Mouse (Mus musculus): Measurements from ENCODE around the gene Papss2. TPM values are rescaled to one million over a fixed set of nuclear protein-coding genes. Genes with fewer than 3 reads are reported as not detected.

Papss2 gene
- polyA plus RNA-seq (2015; fragmentation: Nextera tagmentation; extraction: Ambion mirVana), result 21.5 and 29.3 TPM in 2 replicates

DNA sequence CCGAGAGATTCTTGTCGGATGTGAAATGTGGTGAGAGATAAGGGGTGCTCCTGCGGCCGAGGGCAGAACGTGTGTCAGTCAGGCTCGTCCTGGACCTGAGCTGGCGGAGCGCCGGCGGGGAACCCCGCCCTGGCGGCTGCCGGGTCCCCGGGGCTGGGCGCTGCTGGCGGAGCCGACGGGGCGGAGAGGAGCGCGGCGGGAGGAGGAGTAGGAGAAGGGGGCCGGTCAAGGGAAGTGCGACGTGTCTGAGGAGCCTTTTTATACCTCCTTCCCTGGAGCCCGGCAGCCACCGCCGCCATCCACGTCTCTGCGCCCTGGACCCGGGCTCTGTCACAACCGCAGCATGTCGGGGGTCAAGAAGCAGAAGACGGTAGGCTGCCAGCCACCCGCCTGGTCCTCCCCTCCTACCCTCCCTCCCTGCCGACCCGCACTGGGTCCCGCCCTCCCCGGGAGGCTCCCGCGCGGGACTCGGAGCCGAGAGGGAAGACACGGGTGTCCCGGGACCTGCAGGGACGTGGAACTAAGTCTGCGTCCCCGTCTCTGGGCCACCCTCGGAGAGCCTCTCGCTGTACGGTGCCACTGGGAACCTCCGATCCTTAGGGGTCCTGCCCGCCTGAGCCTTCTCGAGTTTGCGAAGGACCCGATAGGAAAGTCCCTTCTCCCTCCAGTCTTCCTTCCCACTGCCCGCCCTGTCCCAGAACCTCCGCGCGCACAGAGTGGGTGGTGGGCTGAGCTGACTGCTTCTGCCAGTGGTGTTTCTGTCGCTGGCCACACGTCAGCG is at the start of gene Papss2:
Papss2 (plus strand) TSS at position 285 of the 781 bp plus-strand sequence.
- Histone ChIP-seq H3K36me3 (no peaks in the 10 kb centered on the region), H3K27ac (replicated peaks) (peak within 1 kb of the TSS; percentile 48), H3K9ac (peak within 1 kb of the TSS; percentile 47), H3K4me1 (no peaks in the 10 kb centered on the region), H3K9me3 (replicated peaks) (no peaks in the 10 kb centered on the region), H3K4me3 (replicated peaks) (peak within 1 kb of the TSS; percentile 64), H3K27me3 (peaks cover 5% of the 10 kb centered on the region), H3K4me2 (replicated peaks) (peak within 1 kb of the TSS; percentile 78)
- WGBS, result under 1% methylated on average over 63 of the region's 64 CpGs
- peak; percentile 87 for ATAC-seq (ENCODE audit: insufficient number of reproducible peaks, low FRiP score, low TSS enrichment, low read depth)

DNA sequence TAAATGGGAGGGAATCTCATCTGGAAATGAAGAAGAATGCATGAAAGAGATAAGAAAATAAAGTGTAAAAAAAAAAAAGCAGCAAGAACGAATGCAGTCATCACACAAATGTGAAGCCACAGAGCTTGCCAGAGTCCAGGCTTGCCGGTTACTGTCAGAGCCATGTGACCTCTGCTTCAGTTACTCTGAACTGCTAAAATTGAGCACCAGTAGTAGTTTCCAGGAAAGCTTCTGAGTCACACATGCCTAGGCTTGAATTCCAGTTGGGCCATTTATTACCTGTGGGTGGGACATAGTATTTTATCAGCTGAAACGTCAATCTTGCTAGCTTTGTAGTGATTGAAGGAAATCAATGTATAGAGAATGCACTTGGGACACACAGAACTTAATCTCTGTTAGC is 48.2 kb upstream of the Papss2 start:
- Histone ChIP-seq H3K27me3 (no peaks in the 10 kb centered on the region), H3K4me2 (replicated peaks) (no peak overlapping the region), H3K4me3 (replicated peaks) (no peak overlapping the region), H3K36me3 (no peaks in the 10 kb centered on the region), H3K27ac (replicated peaks) (no peak overlapping the region), H3K9ac (no peak overlapping the region), H3K4me1 (no peaks in the 10 kb centered on the region), H3K9me3 (replicated peaks) (no peaks in the 10 kb centered on the region)
- no peak for ATAC-seq (ENCODE audit: insufficient number of reproducible peaks, low FRiP score, low TSS enrichment, low read depth)
- WGBS, result 66% methylated on average over 3 of the region's 3 CpGs

DNA sequence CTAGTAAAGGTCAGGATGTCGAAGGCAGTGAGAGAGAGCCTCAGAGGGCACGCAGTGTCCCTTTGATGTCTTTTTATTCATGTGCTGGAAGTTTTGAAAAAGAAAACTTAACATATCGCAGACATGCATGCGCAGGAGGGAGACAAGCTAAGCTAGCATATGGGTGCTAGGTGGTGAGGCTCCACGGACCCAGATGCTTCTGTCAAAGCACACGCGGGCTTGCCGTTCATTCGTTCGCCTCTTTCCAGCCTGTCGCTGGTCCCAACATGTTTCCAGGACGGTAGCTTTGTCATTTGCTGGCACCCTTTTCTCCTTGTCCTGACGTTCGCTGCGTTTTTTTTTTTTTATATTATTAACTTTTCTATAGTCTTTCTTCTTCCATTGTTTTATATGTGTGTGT is 47.4 kb upstream of the Papss2 start:
- WGBS, result 70% methylated on average over 15 of the region's 15 CpGs
- ATAC-seq (ENCODE audit: insufficient number of reproducible peaks, low FRiP score, low TSS enrichment, low read depth), result no peak
- H3K4me1 ChIP-seq, result no peaks in the 10 kb centered on the region
- H3K27ac ChIP-seq (replicated peaks), result no peak overlapping the region
- no peaks in the 10 kb centered on the region for H3K27me3 ChIP-seq
- no peaks in the 10 kb centered on the region for H3K36me3 ChIP-seq
- no peak overlapping the region for H3K4me2 ChIP-seq (replicated peaks)
- H3K9me3 ChIP-seq (replicated peaks), result no peaks in the 10 kb centered on the region
- H3K4me3 ChIP-seq (replicated peaks), result no peak overlapping the region
- H3K9ac ChIP-seq, result no peak overlapping the region

DNA sequence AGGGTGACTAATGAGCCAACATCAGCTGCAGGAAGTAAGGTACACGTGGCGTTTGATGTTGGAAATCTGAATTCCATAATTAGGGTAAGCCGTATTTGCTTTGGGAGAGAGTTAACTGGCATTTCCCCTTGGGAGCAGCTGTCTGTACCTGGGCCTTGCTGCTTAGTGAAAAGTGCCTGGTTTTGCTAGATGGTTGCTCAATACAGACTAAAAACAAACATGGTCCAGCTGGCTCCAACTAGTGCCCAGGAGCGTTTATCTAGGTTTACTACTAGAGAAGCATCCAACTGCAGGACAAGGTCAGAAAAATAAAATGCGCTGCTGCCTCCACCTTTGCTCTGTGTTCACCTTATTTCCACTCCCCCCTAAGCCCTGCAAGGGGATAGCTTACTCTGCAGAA is 45.1 kb upstream of the Papss2 start:
- Histone ChIP-seq H3K27ac (replicated peaks) (no peak overlapping the region), H3K9ac (no peak overlapping the region), H3K36me3 (no peaks in the 10 kb centered on the region), H3K4me2 (replicated peaks) (no peak overlapping the region), H3K4me3 (replicated peaks) (no peak overlapping the region), H3K27me3 (no peaks in the 10 kb centered on the region), H3K4me1 (peaks cover 6% of the 10 kb centered on the region; the same call in 1 of the 2 replicates), H3K9me3 (replicated peaks) (no peaks in the 10 kb centered on the region)
- WGBS, result 38% methylated on average over 5 of the region's 5 CpGs
- ATAC-seq (ENCODE audit: insufficient number of reproducible peaks, low FRiP score, low TSS enrichment, low read depth), result no peak

DNA sequence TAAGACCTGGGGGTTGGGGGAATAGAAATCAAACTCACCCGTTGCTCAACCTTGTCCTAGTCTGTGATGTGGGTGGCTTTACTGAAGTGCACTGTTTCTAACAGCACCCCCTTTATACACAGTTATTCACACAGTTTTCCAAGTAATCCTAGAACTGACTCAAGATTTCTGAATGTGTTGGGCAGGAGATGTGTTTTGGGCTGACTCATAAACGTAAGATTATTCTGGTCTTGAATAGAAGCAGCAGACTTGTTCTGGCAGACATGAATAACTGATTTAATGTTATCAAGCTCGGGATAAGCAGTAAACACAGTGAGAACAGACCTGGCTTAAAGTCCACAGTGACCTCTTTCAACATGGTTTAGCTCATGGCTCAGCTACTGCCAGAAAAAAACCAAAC is 44.1 kb upstream of the Papss2 start:
- WGBS, result 44% methylated on average over 3 of the region's 3 CpGs
- no peak overlapping the region for H3K27ac ChIP-seq (replicated peaks)
- no peak for ATAC-seq (ENCODE audit: insufficient number of reproducible peaks, low FRiP score, low TSS enrichment, low read depth)

DNA sequence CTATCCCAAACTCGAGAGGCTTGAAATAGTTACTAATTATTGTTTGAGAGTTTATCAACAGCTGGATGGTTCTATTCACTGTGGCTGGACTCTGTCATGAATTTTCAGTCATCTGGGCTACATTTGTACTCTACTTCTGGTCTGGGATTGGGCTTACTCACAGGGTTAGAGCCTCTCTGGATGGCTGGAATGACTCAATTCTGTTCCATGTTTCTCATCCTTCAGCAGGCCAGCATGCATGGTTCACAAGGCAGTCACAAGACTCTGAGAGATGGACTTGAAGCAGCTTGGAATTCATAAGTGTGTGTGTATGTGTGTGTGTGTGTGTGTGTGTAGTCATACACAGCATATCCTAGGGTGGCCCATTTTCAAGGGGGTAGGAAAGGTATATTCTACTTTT is 43.5 kb upstream of the Papss2 start:
- H3K27me3 ChIP-seq, result no peaks in the 10 kb centered on the region
- peaks cover 7% of the 10 kb centered on the region; the same call in 1 of the 2 replicates for H3K4me1 ChIP-seq
- no peak overlapping the region for H3K4me3 ChIP-seq (replicated peaks)
- H3K27ac ChIP-seq (replicated peaks), result no peak overlapping the region
- no peak overlapping the region for H3K9ac ChIP-seq
- no peak for ATAC-seq (ENCODE audit: insufficient number of reproducible peaks, low FRiP score, low TSS enrichment, low read depth)
- no peak overlapping the region for H3K4me2 ChIP-seq (replicated peaks)
- H3K36me3 ChIP-seq, result no peaks in the 10 kb centered on the region
- WGBS, result 66% methylated on average over 1 of the region's 1 CpGs
- no peaks in the 10 kb centered on the region for H3K9me3 ChIP-seq (replicated peaks)

More for the DNA sequence above, 44.1 kb upstream of the Papss2 start:
- H3K9ac ChIP-seq, result no peak overlapping the region
- H3K36me3 ChIP-seq, result no peaks in the 10 kb centered on the region
- H3K4me2 ChIP-seq (replicated peaks), result no peak overlapping the region
- H3K4me3 ChIP-seq (replicated peaks), result no peak overlapping the region
- H3K4me1 ChIP-seq, result peaks cover 7% of the 10 kb centered on the region; the same call in 1 of the 2 replicates
- H3K9me3 ChIP-seq (replicated peaks), result no peaks in the 10 kb centered on the region
- H3K27me3 ChIP-seq, result no peaks in the 10 kb centered on the region

DNA sequence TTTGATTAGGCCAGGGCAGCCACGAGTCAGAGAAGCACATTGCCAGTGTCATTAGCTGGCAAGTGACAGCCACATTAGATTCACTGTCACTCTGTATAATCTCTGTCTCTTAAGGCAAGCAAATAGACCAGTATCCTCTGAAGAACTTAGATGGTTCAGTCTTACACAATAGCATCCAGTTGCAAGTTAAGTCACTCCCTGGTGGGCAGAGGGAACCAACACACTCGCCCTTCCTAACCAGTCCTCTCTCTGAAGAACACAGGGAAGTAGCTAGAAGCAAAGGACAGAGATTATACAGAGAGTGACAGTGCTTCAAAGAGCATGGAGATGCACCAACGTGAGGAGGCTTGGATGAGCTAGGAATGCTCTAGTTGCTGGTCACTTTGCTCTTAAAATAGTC is 42.3 kb upstream of the Papss2 start:
- no peaks in the 10 kb centered on the region for H3K36me3 ChIP-seq
- 70% methylated on average over 3 of the region's 3 CpGs for WGBS
- peaks cover 7% of the 10 kb centered on the region; the same call in 1 of the 2 replicates for H3K4me1 ChIP-seq
- no peak overlapping the region for H3K4me3 ChIP-seq (replicated peaks)
- H3K27ac ChIP-seq (replicated peaks), result no peak overlapping the region
- H3K27me3 ChIP-seq, result no peaks in the 10 kb centered on the region
- no peaks in the 10 kb centered on the region for H3K9me3 ChIP-seq (replicated peaks)
- H3K9ac ChIP-seq, result no peak overlapping the region
- H3K4me2 ChIP-seq (replicated peaks), result no peak overlapping the region
- ATAC-seq (ENCODE audit: insufficient number of reproducible peaks, low FRiP score, low TSS enrichment, low read depth), result no peak

DNA sequence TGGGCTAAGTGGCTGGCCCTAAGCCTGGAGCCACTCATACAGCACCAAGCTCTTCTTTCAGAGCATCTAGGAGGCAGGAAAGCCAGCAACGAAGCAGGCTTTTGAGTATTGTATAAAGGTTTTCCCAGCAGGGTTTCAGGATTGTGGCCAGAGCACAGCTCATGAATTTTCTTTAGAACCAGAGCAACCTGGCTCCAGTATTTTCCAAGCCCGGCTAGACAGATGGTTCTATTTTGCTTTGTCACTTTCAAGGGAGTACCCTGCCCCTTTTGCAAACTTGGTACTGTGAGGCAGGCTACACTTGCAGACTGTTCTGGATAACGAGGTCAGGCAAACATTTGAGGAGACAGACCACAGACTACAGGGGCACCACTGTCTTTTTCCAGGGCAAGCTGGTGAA is 40.3 kb upstream of the Papss2 start:
- no peaks in the 10 kb centered on the region for H3K36me3 ChIP-seq
- no peak overlapping the region for H3K4me3 ChIP-seq (replicated peaks)
- H3K27me3 ChIP-seq, result no peaks in the 10 kb centered on the region
- peaks cover 7% of the 10 kb centered on the region; the same call in 1 of the 2 replicates for H3K4me1 ChIP-seq
- no peak overlapping the region for H3K9ac ChIP-seq
- no peaks in the 10 kb centered on the region for H3K9me3 ChIP-seq (replicated peaks)
- no peak overlapping the region for H3K27ac ChIP-seq (replicated peaks)
- no peak for ATAC-seq (ENCODE audit: insufficient number of reproducible peaks, low FRiP score, low TSS enrichment, low read depth)
- WGBS, result 30% methylated on average over 3 of the region's 3 CpGs
- H3K4me2 ChIP-seq (replicated peaks), result no peak overlapping the region

DNA sequence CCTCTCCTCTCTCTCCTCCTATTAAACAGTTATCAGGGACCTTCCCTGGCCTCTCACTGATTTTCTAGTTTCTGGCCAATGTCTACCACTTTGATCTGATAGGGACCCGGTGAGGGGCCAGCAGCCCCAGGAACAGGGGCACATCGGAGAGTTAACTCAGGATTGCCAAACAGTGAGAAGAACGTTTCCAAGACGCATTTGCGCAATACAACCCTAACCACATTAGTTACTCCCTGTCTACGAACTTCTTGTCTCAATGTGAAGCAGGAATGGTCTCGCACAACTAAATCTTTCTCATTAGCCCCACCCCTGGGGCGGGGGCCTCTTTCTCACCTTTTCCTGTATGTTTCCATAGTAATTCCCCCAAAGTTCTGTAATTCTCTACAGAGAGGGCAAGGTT is 28.6 kb upstream of the Papss2 start:
- H3K9ac ChIP-seq, result no peak overlapping the region
- ATAC-seq (ENCODE audit: insufficient number of reproducible peaks, low FRiP score, low TSS enrichment, low read depth), result no peak
- H3K4me1 ChIP-seq, result no peaks in the 10 kb centered on the region
- no peak overlapping the region for H3K4me2 ChIP-seq (replicated peaks)
- no peaks in the 10 kb centered on the region for H3K9me3 ChIP-seq (replicated peaks)
- no peak overlapping the region for H3K4me3 ChIP-seq (replicated peaks)
- H3K27me3 ChIP-seq, result no peaks in the 10 kb centered on the region
- 70% methylated on average over 8 of the region's 8 CpGs for WGBS
- H3K36me3 ChIP-seq, result no peaks in the 10 kb centered on the region
- H3K27ac ChIP-seq (replicated peaks), result no peak overlapping the region

DNA sequence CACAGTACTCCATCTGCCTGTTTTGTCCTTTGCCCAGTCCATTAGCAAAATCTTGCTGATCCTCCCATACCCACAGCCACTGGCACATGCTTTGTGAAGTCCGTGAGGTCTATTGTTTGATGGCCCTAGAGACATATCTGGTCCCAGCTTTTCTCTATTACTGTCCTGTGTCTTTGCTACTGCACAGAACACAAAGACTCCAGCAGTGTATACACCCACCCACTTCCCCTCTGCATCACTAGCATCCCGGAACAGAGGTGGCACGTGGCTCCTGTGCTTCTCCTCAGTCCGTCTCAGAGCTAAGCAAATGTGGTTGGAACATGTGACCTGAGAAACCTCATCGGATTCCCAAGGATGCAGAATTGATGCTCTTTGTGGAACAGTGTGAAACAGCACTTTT is 28.1 kb upstream of the Papss2 start:
- WGBS, result 67% methylated on average over 5 of the region's 5 CpGs
- ATAC-seq (ENCODE audit: insufficient number of reproducible peaks, low FRiP score, low TSS enrichment, low read depth), result no peak

DNA sequence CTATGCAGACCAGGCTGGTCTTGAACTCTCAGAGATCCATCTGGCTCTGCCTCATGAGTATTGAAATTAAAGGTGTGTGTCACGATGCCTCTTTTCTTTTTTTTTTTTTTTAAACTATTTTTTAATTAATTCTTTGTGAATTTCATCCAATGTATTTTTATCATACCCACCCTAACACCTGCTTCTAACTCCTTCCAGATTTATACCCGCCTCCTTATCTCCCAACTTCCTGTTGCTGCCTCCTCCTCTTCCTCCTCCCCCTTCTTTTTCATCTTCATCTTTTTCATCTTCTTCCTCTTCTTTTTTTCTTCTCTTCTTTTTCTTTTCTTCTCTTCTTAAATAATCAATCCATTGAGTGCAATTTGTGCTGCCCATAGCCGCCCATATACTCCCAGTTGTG is 27.1 kb upstream of the Papss2 start:
- no peak overlapping the region for H3K27ac ChIP-seq (replicated peaks)
- WGBS, result 88% methylated on average over 3 of the region's 3 CpGs

More for the DNA sequence above, 28.1 kb upstream of the Papss2 start:
- no peak overlapping the region for H3K27ac ChIP-seq (replicated peaks)
- no peaks in the 10 kb centered on the region for H3K36me3 ChIP-seq
- no peak overlapping the region for H3K9ac ChIP-seq
- H3K4me1 ChIP-seq, result no peaks in the 10 kb centered on the region
- no peaks in the 10 kb centered on the region for H3K9me3 ChIP-seq (replicated peaks)
- H3K4me3 ChIP-seq (replicated peaks), result no peak overlapping the region
- H3K27me3 ChIP-seq, result no peaks in the 10 kb centered on the region
- H3K4me2 ChIP-seq (replicated peaks), result no peak overlapping the region

More for the DNA sequence above, 27.1 kb upstream of the Papss2 start:
- H3K9me3 ChIP-seq (replicated peaks), result no peaks in the 10 kb centered on the region
- H3K4me1 ChIP-seq, result no peaks in the 10 kb centered on the region
- H3K9ac ChIP-seq, result no peak overlapping the region
- no peaks in the 10 kb centered on the region for H3K27me3 ChIP-seq
- H3K4me2 ChIP-seq (replicated peaks), result no peak overlapping the region
- H3K4me3 ChIP-seq (replicated peaks), result no peak overlapping the region
- no peaks in the 10 kb centered on the region for H3K36me3 ChIP-seq
- no peak for ATAC-seq (ENCODE audit: insufficient number of reproducible peaks, low FRiP score, low TSS enrichment, low read depth)

Data from embryonic facial prominence, embryonic 15.5 days (tissue).